Mouse (Mus musculus): ENCODE results near the gene Slc25a38. TPM values are rescaled to one million over a fixed set of nuclear protein-coding genes. Genes with fewer than 3 reads are reported as not detected.

Gene Slc25a38
- polyA plus RNA-seq (2015; fragmentation: Nextera tagmentation; extraction: Ambion mirVana) = 45.8 and 46.6 TPM in 2 replicates

GRCm38 (mm10) chr9:120110211-120111018 is at the start of gene Slc25a38:
Gene Slc25a38 (plus strand): TSS chr9:120110374.
- Histone ChIP-seq H3K4me3 (replicated peaks) (peak within 1 kb of the TSS; percentile 98), H3K9me3 (replicated peaks) (no peaks in the 10 kb centered on the region), H3K4me1 (peaks cover 7% of the 10 kb centered on the region), H3K9ac (replicated peaks) (peak within 1 kb of the TSS; percentile 94), H3K36me3 (0 out of 2 replicates have a peak, but pooled peaks cover 3% of the 10 kb centered on the region), H3K27ac (replicated peaks) (peak within 1 kb of the TSS; percentile 98), H3K27me3 (replicated peaks) (no peaks in the 10 kb centered on the region), H3K4me2 (peak within 1 kb of the TSS; percentile 79)
- WGBS = 2% methylated on average over 59 of the region's 62 CpGs
- peak; percentile 99 for ATAC-seq (ENCODE audit: low FRiP score)

- Histone ChIP-seq H3K4me1 (no peaks in the 10 kb centered on the region), H3K9me3 (replicated peaks) (no peaks in the 10 kb centered on the region), H3K4me2 (no peak overlapping the region), H3K36me3 (no peaks in the 10 kb centered on the region), H3K9ac (replicated peaks) (no peak overlapping the region), H3K27me3 (replicated peaks) (no peaks in the 10 kb centered on the region), H3K27ac (replicated peaks) (no peak overlapping the region), H3K4me3 (replicated peaks) (no peak overlapping the region)
- WGBS = 84% methylated on average over 4 of the region's 4 CpGs
- no peak for ATAC-seq (ENCODE audit: low FRiP score)
Measured at GRCm38 (mm10) chr9:120064317-120064716, 45.9 kb upstream of the Slc25a38 start.

DNA sequence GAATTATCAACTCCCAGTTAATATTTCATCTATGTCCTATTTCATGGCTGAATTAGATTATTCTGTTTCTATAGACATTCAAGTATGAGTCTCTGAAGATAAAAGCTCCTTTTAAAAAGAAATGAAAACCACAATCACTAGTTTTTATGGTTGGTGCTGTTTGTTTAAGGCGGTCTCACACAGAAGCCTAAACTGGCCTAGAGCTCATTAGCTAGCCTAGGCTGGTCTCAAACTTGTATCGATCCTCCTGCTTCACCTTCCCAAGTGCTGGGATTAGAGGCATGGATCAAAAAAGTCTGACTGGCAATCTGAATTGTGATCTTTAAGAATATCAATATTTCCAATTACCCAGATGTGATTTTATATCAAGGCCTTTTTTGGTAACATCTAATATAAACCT is 42.6 kb upstream of the Slc25a38 start:
- Histone ChIP-seq H3K9ac (replicated peaks) (no peak overlapping the region), H3K4me1 (no peaks in the 10 kb centered on the region), H3K27ac (replicated peaks) (no peak overlapping the region), H3K4me2 (no peak overlapping the region), H3K9me3 (replicated peaks) (no peaks in the 10 kb centered on the region), H3K4me3 (replicated peaks) (no peak overlapping the region), H3K27me3 (replicated peaks) (no peaks in the 10 kb centered on the region), H3K36me3 (no peaks in the 10 kb centered on the region)
- WGBS = 82% methylated on average over 2 of the region's 2 CpGs
- ATAC-seq (ENCODE audit: low FRiP score) = no peak

DNA sequence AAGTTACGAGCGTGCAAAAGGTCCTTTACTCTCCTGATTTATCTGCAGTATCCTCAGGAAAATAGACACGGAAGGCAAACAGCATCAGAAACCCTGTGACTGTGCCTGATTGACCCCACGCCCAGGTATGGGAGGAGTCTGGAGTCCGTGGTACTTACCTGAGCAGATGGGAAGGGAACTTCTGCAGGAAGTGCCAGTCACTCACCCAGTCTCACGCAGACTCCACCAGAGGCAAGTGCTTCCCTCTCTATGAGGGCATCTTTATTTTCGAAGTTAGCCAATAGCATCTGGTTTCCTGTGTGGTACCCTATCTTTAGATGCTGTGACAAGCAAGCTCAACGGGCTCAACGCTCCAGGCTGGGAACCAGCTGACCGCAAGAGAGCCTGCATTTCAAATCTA is 42.1 kb upstream of the Slc25a38 start:
- 68% methylated on average over 10 of the region's 10 CpGs for WGBS
- Histone ChIP-seq H3K9ac (replicated peaks) (no peak overlapping the region), H3K36me3 (no peaks in the 10 kb centered on the region), H3K9me3 (replicated peaks) (no peaks in the 10 kb centered on the region), H3K4me1 (no peaks in the 10 kb centered on the region), H3K4me3 (replicated peaks) (no peak overlapping the region), H3K27ac (replicated peaks) (no peak overlapping the region), H3K27me3 (replicated peaks) (no peaks in the 10 kb centered on the region), H3K4me2 (no peak overlapping the region)
- ATAC-seq (ENCODE audit: low FRiP score) = no peak

GRCm38 (mm10) chr9:120069779-120070178 is 40.4 kb upstream of the Slc25a38 start, which contains the start of gene Cx3cr1:
Gene Cx3cr1 (minus strand): TSS chr9:120069879.
- H3K27ac ChIP-seq (replicated peaks) = no peak within 1 kb of the TSS
- no peaks in the 10 kb centered on the region for H3K36me3 ChIP-seq
- no peak within 1 kb of the TSS for H3K4me2 ChIP-seq
- no peaks in the 10 kb centered on the region for H3K9me3 ChIP-seq (replicated peaks)
- 88% methylated on average over 11 of the region's 11 CpGs for WGBS
- no peaks in the 10 kb centered on the region for H3K4me1 ChIP-seq
- no peaks in the 10 kb centered on the region for H3K27me3 ChIP-seq (replicated peaks)
- H3K9ac ChIP-seq (replicated peaks) = no peak within 1 kb of the TSS
- no peak within 1 kb of the TSS for H3K4me3 ChIP-seq (replicated peaks)
- no peak for ATAC-seq (ENCODE audit: low FRiP score)

DNA sequence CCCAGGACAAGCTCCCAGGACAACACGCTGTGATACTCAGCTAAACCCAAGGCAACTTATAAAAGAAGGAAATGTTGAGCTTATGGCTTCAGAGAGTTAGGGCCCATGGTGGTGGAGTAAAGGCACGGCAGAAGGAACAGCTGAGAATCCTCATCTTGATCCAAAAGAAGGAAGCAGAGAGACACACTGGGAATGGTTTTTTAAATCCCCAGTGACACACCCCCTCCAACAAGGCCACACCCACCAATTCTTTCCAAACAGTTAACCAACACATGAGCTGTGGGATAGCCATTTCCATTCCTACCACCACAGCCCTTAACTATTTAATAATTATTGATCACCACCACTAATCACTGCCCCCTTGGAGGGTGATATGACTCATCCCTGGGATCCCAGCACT is 38.9 kb upstream of the Slc25a38 start:
- no peak overlapping the region for H3K4me2 ChIP-seq
- H3K4me3 ChIP-seq (replicated peaks) = no peak overlapping the region
- H3K4me1 ChIP-seq = no peaks in the 10 kb centered on the region
- no peak overlapping the region for H3K27ac ChIP-seq (replicated peaks)
- H3K9ac ChIP-seq (replicated peaks) = no peak overlapping the region
- WGBS = 79% methylated on average over 2 of the region's 2 CpGs
- no peak for ATAC-seq (ENCODE audit: low FRiP score)
- H3K27me3 ChIP-seq (replicated peaks) = no peaks in the 10 kb centered on the region
- H3K9me3 ChIP-seq (replicated peaks) = no peaks in the 10 kb centered on the region
- no peaks in the 10 kb centered on the region for H3K36me3 ChIP-seq

- no peaks in the 10 kb centered on the region for H3K27me3 ChIP-seq (replicated peaks)
- H3K4me3 ChIP-seq (replicated peaks) = no peak overlapping the region
- no peak overlapping the region for H3K27ac ChIP-seq (replicated peaks)
- H3K4me2 ChIP-seq = no peak overlapping the region
- H3K9me3 ChIP-seq (replicated peaks) = no peaks in the 10 kb centered on the region
- WGBS = 22% methylated on average over 3 of the region's 3 CpGs
- H3K36me3 ChIP-seq = no peaks in the 10 kb centered on the region
- no peak overlapping the region for H3K9ac ChIP-seq (replicated peaks)
- no peaks in the 10 kb centered on the region for H3K4me1 ChIP-seq
- ATAC-seq (ENCODE audit: low FRiP score) = no peak
Measured at GRCm38 (mm10) chr9:120073169-120073568, 37.0 kb upstream of the Slc25a38 start.

GRCm38 (mm10) chr9:120074516-120074915 is 35.7 kb upstream of the Slc25a38 start:
- no peaks in the 10 kb centered on the region for H3K36me3 ChIP-seq
- WGBS = 91% methylated on average over 7 of the region's 7 CpGs
- no peak overlapping the region for H3K4me3 ChIP-seq (replicated peaks)
- H3K9me3 ChIP-seq (replicated peaks) = no peaks in the 10 kb centered on the region
- no peak overlapping the region for H3K4me2 ChIP-seq
- H3K4me1 ChIP-seq = no peaks in the 10 kb centered on the region
- H3K27ac ChIP-seq (replicated peaks) = no peak overlapping the region
- H3K9ac ChIP-seq (replicated peaks) = no peak overlapping the region
- ATAC-seq (ENCODE audit: low FRiP score) = no peak
- H3K27me3 ChIP-seq (replicated peaks) = no peaks in the 10 kb centered on the region

DNA sequence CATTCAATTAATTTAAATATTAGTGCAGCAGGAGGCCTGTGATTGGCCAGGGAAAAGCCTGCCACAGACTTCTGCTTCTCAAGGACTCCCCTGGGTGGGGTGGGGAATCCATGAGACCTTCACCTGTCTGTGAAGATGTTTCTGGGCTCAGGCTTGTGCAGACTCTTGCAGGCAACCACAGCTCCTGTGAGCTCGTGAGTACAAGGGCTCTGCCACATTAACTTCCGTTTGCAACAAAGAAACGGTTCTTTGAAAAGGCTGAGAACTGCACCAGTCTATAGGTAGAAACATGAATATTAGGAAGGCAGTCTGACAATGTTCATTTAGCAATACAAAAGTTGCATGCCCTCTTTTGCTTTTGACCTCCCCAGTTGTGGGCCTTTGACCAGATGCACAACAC is 31.9 kb upstream of the Slc25a38 start:
- Histone ChIP-seq H3K4me2 (no peak overlapping the region), H3K27ac (replicated peaks) (no peak overlapping the region), H3K9me3 (replicated peaks) (no peaks in the 10 kb centered on the region), H3K4me3 (replicated peaks) (no peak overlapping the region), H3K27me3 (replicated peaks) (no peaks in the 10 kb centered on the region), H3K9ac (replicated peaks) (no peak overlapping the region), H3K36me3 (no peaks in the 10 kb centered on the region), H3K4me1 (no peaks in the 10 kb centered on the region)
- WGBS = 78% methylated on average over 3 of the region's 3 CpGs
- ATAC-seq (ENCODE audit: low FRiP score) = no peak

DNA sequence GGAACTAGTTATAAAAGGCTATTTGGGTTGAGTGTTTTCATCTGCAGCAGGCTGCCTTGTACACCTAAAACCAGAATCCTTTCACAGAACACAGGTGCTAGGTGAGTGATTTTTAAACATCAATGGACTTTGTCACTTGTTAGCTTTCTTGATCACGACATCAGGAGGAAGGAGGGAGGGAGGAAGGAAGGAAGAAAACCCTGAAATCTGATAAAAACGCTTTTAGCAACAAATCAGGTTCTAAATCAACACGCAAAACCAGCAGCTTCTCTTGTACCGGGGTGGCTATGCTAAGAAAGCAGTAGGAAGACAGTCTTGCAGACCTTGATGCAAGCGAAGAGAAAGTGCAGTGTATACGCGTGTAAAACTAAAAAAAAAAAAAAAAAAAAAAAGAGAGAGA is 30.3 kb upstream of the Slc25a38 start:
- Histone ChIP-seq H3K9ac (replicated peaks) (no peak overlapping the region), H3K27me3 (replicated peaks) (no peaks in the 10 kb centered on the region), H3K4me3 (replicated peaks) (no peak overlapping the region), H3K36me3 (no peaks in the 10 kb centered on the region), H3K4me2 (no peak overlapping the region), H3K4me1 (no peaks in the 10 kb centered on the region), H3K27ac (replicated peaks) (no peak overlapping the region), H3K9me3 (replicated peaks) (no peaks in the 10 kb centered on the region)
- 84% methylated on average over 7 of the region's 7 CpGs for WGBS
- no peak for ATAC-seq (ENCODE audit: low FRiP score)

DNA sequence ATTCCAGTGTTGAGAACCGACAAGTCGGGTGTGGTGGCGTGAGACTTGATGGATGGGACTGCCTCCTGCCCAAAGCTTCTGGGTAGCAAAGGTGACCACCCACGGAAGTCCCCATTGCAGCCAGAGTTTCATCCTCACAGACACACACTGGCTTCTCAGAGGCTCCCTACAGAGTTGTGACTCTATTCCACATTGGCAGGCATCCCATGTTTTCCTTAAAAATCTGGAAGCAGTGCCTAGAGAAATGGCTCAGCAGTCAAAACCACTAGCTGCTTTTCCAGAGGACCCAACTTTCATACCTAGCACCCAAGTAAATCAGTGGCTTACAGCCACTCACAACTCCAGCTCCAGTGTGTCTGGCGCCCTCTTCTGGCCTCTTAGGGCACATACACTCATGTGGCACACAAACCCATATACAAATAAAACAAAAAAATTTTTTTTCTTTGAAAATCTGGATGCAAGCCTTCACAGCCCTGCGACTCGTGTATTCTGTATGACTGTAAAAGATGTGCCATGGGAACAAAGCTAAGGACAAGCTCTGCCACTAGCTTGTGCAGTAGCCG is 29.5 kb upstream of the Slc25a38 start:
- no peaks in the 10 kb centered on the region for H3K27me3 ChIP-seq (replicated peaks)
- no peaks in the 10 kb centered on the region for H3K9me3 ChIP-seq (replicated peaks)
- H3K27ac ChIP-seq (replicated peaks) = no peak overlapping the region
- no peak for ATAC-seq (ENCODE audit: low FRiP score)
- no peaks in the 10 kb centered on the region for H3K36me3 ChIP-seq
- 84% methylated on average over 8 of the region's 8 CpGs for WGBS
- no peak overlapping the region for H3K9ac ChIP-seq (replicated peaks)
- no peak overlapping the region for H3K4me2 ChIP-seq
- no peaks in the 10 kb centered on the region for H3K4me1 ChIP-seq
- H3K4me3 ChIP-seq (replicated peaks) = no peak overlapping the region

- H3K4me1 ChIP-seq = no peaks in the 10 kb centered on the region
- WGBS = 78% methylated on average over 6 of the region's 6 CpGs
Measured at GRCm38 (mm10) chr9:120081247-120081646, 28.9 kb upstream of the Slc25a38 start.

More at GRCm38 (mm10) chr9:120081247-120081646, 28.9 kb upstream of the Slc25a38 start:
- no peak overlapping the region for H3K9ac ChIP-seq (replicated peaks)
- no peak for ATAC-seq (ENCODE audit: low FRiP score)
- no peak overlapping the region for H3K4me2 ChIP-seq
- H3K27ac ChIP-seq (replicated peaks) = no peak overlapping the region
- H3K9me3 ChIP-seq (replicated peaks) = no peaks in the 10 kb centered on the region
- H3K36me3 ChIP-seq = no peaks in the 10 kb centered on the region
- no peak overlapping the region for H3K4me3 ChIP-seq (replicated peaks)
- no peaks in the 10 kb centered on the region for H3K27me3 ChIP-seq (replicated peaks)

Data from neural tube, embryonic 15.5 days (tissue).